In genomic region chr19:6903031-6903430, GRCm38 (mm10) we compare ENCODE assay signal across 28 mouse cellular contexts. TPM values are rescaled to one million over a fixed set of nuclear protein-coding genes. Genes with fewer than 3 reads are reported as not detected.
DNase-seq lines count a peak whose midpoint lies in the region; ATAC-seq lines count a peak whose summit lies in the region.
"Had no signal": no experiment of that assay in that cellular context is flagged by ENCODE, and none has a peak within 500 bp of the region (broad histone marks: within the 10 kb centered on the region; RNA-seq: fewer than 3 reads in every experiment).

No protein-coding gene starts in this region.

- H3K9ac ChIP-seq in kidney, embryonic 16.5 days (replicated peaks; ENCODE audit: low read length): no peak overlapping the region
- H3K9ac ChIP-seq: embryonic facial prominence, embryonic 13.5 days; forebrain, embryonic 12.5 days; forebrain, embryonic 15.5 days; hindbrain, embryonic 14.5 days had no signal

- peaks cover 7% of the 10 kb centered on the region; the same call in 1 of the 2 replicates for H3K9me3 ChIP-seq in kidney, embryonic 16.5 days (ENCODE audit: low read length)
- H3K9me3 ChIP-seq: embryonic facial prominence, embryonic 13.5 days; forebrain, embryonic 12.5 days; forebrain, embryonic 15.5 days had no signal

- no peak overlapping the region for H3K4me3 ChIP-seq in kidney, embryonic 16.5 days (ENCODE audit: low read length)
- H3K4me3 ChIP-seq: embryonic facial prominence, embryonic 10.5 days; embryonic facial prominence, embryonic 13.5 days; erythroblast, embryonic 14.5 days; forebrain, embryonic 12.5 days; forebrain, embryonic 15.5 days; heart, adult 2 months had no signal

- ATAC-seq in kidney, embryonic 16.5 days (ENCODE audit: low FRiP score, low TSS enrichment): no peak
- ATAC-seq: activated CD4-positive, CD25-positive, alpha-beta regulatory T cell, adult 4 months; CD4-positive, CD25-positive, alpha-beta regulatory T cell, adult 4 months; forebrain, embryonic 15.5 days; hindbrain, postnatal 0 days had no signal

- no peak overlapping the region for H3K27ac ChIP-seq in kidney, embryonic 16.5 days (ENCODE audit: low read length)
- H3K27ac ChIP-seq: embryonic facial prominence, embryonic 10.5 days; embryonic facial prominence, embryonic 13.5 days; forebrain, embryonic 12.5 days; forebrain, embryonic 15.5 days; heart, adult 2 months; hindbrain, embryonic 14.5 days; hindbrain, postnatal 0 days had no signal

- no peaks in the 10 kb centered on the region for H3K27me3 ChIP-seq in kidney, embryonic 16.5 days (ENCODE audit: insufficient read depth, low read length)
- H3K27me3 ChIP-seq: embryonic facial prominence, embryonic 13.5 days; forebrain, embryonic 15.5 days had no signal

- H3K4me2 ChIP-seq in kidney, embryonic 16.5 days (replicated peaks; ENCODE audit: low read depth, low read length): no peak overlapping the region
- H3K4me2 ChIP-seq: embryonic facial prominence, embryonic 13.5 days; forebrain, embryonic 12.5 days; forebrain, embryonic 15.5 days; heart, embryonic 11.5 days; hindbrain, embryonic 14.5 days had no signal

- WGBS in kidney, embryonic 16.5 days: 81% methylated on average over 1 of the region's 1 CpGs

- peaks cover 24% of the 10 kb centered on the region for H3K36me3 ChIP-seq in kidney, embryonic 16.5 days (ENCODE audit: insufficient read depth, low read length)

- DNase-seq in kidney, adult 11 months: peak; percentile 73
- DNase-seq in kidney, adult 9 months: peak; percentile 84
- no peak for DNase-seq in kidney, postnatal 4 days
- DNase-seq in kidney, postnatal 10 days: peak; percentile 44
- peak; percentile 58 to 75 for DNase-seq in kidney, postnatal 36 days
- no peak for DNase-seq in spleen, postnatal 14 days (ENCODE audit: low spot score in 2 of 2)
- no peak for DNase-seq in cerebellum, postnatal 4 days (ENCODE audit: low spot score in 2 of 2)
- DNase-seq: adrenal gland, postnatal 14 days; cerebellum, adult 11 months; cerebellum, adult 2 months; cerebellum, adult 9-11 months; cerebellum, postnatal 25 days; embryo, embryonic 11 days; gastrocnemius, postnatal 25 days; heart, adult 2 months; heart, postnatal 36 days had no signal

- H3K4me1 ChIP-seq in kidney, embryonic 16.5 days (ENCODE audit: insufficient read depth, low read length): peaks cover 7% of the 10 kb centered on the region

RNA-seq across cellular contexts. Expression of gene Trmt112, which starts 6.5 kb away (rescaled TPM):
- 141 and 145 TPM in 2 replicates for polyA plus RNA-seq in kidney, embryonic 16.5 days (2015; fragmentation: Nextera tagmentation; extraction: Ambion mirVana)

RNA-seq across cellular contexts. Expression of gene Prdx5, which starts 6.9 kb away (rescaled TPM):
- polyA plus RNA-seq in kidney, embryonic 16.5 days (2015; fragmentation: Nextera tagmentation; extraction: Ambion mirVana): 325 and 350 TPM in 2 replicates

RNA-seq across cellular contexts. Expression of gene Esrra, which starts 18.6 kb away (rescaled TPM):
- polyA plus RNA-seq in kidney, embryonic 16.5 days (2015; fragmentation: Nextera tagmentation; extraction: Ambion mirVana): 18.0 and 19.4 TPM in 2 replicates

RNA-seq across cellular contexts. Expression of gene Catsperz, which starts 22.1 kb away (rescaled TPM):
- 3.4 and 3.7 TPM in 2 replicates for polyA plus RNA-seq in kidney, embryonic 16.5 days (2015; fragmentation: Nextera tagmentation; extraction: Ambion mirVana)
- polyA plus RNA-seq: activated CD4-positive, CD25-positive, alpha-beta regulatory T cell, adult 4 months; CD4-positive, CD25-positive, alpha-beta regulatory T cell, adult 4 months; erythroblast, embryonic 14.5 days; hindbrain, embryonic 11.5 days had no signal

RNA-seq across cellular contexts. Expression of gene Kcnk4, which starts 31.3 kb away (rescaled TPM):
- polyA plus RNA-seq in kidney, embryonic 16.5 days (2015; fragmentation: Nextera tagmentation; extraction: Ambion mirVana): 0.42 and 0.71 TPM in 2 replicates
- polyA plus RNA-seq: activated CD4-positive, CD25-positive, alpha-beta regulatory T cell, adult 4 months; CD4-positive, CD25-positive, alpha-beta regulatory T cell, adult 4 months; embryonic facial prominence, embryonic 10.5 days; erythroblast, embryonic 14.5 days; forebrain, embryonic 12.5 days had no signal

Comparison
In these comparisons a context has a peak if more than half of its experiments do, and no peak if none do; other contexts are left out.
1. DNase-seq: peak in kidney, adult 11 months (single experiment), kidney, adult 9 months (single experiment), kidney, postnatal 10 days (single experiment) and kidney, postnatal 36 days (2 of 2); none in kidney, postnatal 4 days (0 of 2), spleen, postnatal 14 days (0 of 2) and cerebellum, postnatal 4 days (0 of 2).